ENCODE assay signal across 19 mouse cellular contexts in the genomic region with DNA sequence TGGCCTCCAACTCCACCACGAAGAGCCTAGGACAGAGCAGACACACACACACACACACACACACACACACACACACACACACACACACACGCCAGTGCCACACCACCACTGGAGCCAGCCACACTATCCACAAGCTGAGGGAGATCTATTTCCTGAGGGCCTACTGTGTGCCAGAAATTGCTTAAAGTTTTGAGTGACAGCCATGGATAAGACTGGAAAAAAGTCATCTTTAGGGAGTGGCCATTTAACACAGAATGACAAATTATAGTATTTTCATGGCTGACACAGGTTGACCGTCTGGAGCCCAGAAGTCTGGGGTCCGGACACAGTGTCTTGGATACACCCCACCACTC. TPM values are rescaled to one million over a fixed set of nuclear protein-coding genes. Genes with fewer than 3 reads are reported as not detected.
DNase-seq lines count a peak whose midpoint lies in the region; ATAC-seq and TF ChIP-seq lines count a peak whose summit lies in the region.
"Had no signal": no experiment of that assay in that cellular context is flagged by ENCODE, and none has a peak within 500 bp of the region (broad histone marks: within the 10 kb centered on the region; RNA-seq: fewer than 3 reads in every experiment).

No protein-coding gene starts in this region.

- DNase-seq in hindbrain, embryonic 10.5 days (ENCODE audit: low spot score), result no peak
- DNase-seq in hindbrain, embryonic 11.5 days (ENCODE audit: low spot score), result no peak
- DNase-seq in CH12.LX (ENCODE audit: extremely low read depth), result no peak
- no peak for DNase-seq in gastrocnemius, postnatal 4 days (ENCODE audit: low spot score in 2 of 2)
- no peak for DNase-seq in adrenal gland, postnatal 36 days
- DNase-seq: cerebellum, adult 8-10 months; layer of hippocampus, postnatal 36 days; lung, adult 18-20 months; spleen, adult 18-20 months had no signal

- 0 out of 2 replicates have a peak overlapping the region, but pooled peaks have one; percentile 13 for H3K27ac ChIP-seq in hindbrain, embryonic 10.5 days
- no peak overlapping the region for H3K27ac ChIP-seq in hindbrain, embryonic 11.5 days (ENCODE audit: low read depth, low read length)
- no peak overlapping the region for H3K27ac ChIP-seq in CH12.LX (ENCODE audit: insufficient read depth, low read depth)
- peak overlapping the region; percentile 69; the same call in 1 of the 2 replicates for H3K27ac ChIP-seq in embryonic facial prominence, embryonic 12.5 days
- peak overlapping the region; percentile 70; the same call in 1 of the 2 replicates for H3K27ac ChIP-seq in limb, embryonic 13.5 days
- H3K27ac ChIP-seq: forebrain, embryonic 15.5 days; hindbrain, embryonic 14.5 days; macrophage; neural tube, embryonic 12.5 days had no signal

- no peaks in the 10 kb centered on the region for H3K9me3 ChIP-seq in hindbrain, embryonic 10.5 days
- no peaks in the 10 kb centered on the region for H3K9me3 ChIP-seq in hindbrain, embryonic 11.5 days (ENCODE audit: control insufficient read depth, low read length)
- no peaks in the 10 kb centered on the region for H3K9me3 ChIP-seq in CH12.LX (replicated peaks; ENCODE audit: low read length)
- H3K9me3 ChIP-seq in embryonic facial prominence, embryonic 12.5 days, result no peaks in the 10 kb centered on the region
- H3K9me3 ChIP-seq in limb, embryonic 13.5 days, result no peaks in the 10 kb centered on the region
- H3K9me3 ChIP-seq: embryonic facial prominence, embryonic 13.5 days; forebrain, embryonic 15.5 days; neural tube, embryonic 12.5 days had no signal

- no peaks in the 10 kb centered on the region for H3K79me2 ChIP-seq in CH12.LX (replicated peaks; ENCODE audit: control insufficient read depth, extremely low read depth, insufficient read depth, poor library complexity, severe bottlenecking)

- H3K4me1 ChIP-seq in hindbrain, embryonic 10.5 days (replicated peaks), result peaks cover 81% of the 10 kb centered on the region
- H3K4me1 ChIP-seq in hindbrain, embryonic 11.5 days (replicated peaks; ENCODE audit: control insufficient read depth, insufficient read depth, low read length), result peaks cover 13% of the 10 kb centered on the region
- peaks cover 37 to 63% of the 10 kb centered on the region in 2 experiments for H3K4me1 ChIP-seq in CH12.LX (ENCODE audit: control insufficient read depth in 1 of 2, insufficient read depth in 2 of 2)
- H3K4me1 ChIP-seq in embryonic facial prominence, embryonic 12.5 days, result peaks cover 77% of the 10 kb centered on the region
- H3K4me1 ChIP-seq in limb, embryonic 13.5 days, result peaks cover 90% of the 10 kb centered on the region

- dilution Hi-C loops in CH12.LX (cut with MboI; ENCODE audit: extremely low pct_ligation_motif_present, extremely low pct_unique_long_range_greater_than_20kb, low sequenced_read_pairs), result no loop called here

- H3K27me3 ChIP-seq in hindbrain, embryonic 10.5 days (ENCODE audit: insufficient read depth, poor library complexity, severe bottlenecking), result no peaks in the 10 kb centered on the region
- H3K27me3 ChIP-seq in hindbrain, embryonic 11.5 days (ENCODE audit: control insufficient read depth, insufficient read depth, low read length), result no peaks in the 10 kb centered on the region
- no peaks in the 10 kb centered on the region for H3K27me3 ChIP-seq in CH12.LX (replicated peaks)
- no peaks in the 10 kb centered on the region for H3K27me3 ChIP-seq in embryonic facial prominence, embryonic 12.5 days
- no peaks in the 10 kb centered on the region for H3K27me3 ChIP-seq in limb, embryonic 13.5 days
- H3K27me3 ChIP-seq: embryonic facial prominence, embryonic 13.5 days; forebrain, embryonic 15.5 days; neural tube, embryonic 12.5 days had no signal

- no peak overlapping the region for H3K4me2 ChIP-seq in hindbrain, embryonic 11.5 days (replicated peaks; ENCODE audit: low read depth, low read length)
- H3K4me2 ChIP-seq in CH12.LX (ENCODE audit: insufficient read depth, low read depth, poor library complexity, severe bottlenecking), result no peak overlapping the region
- H3K4me2 ChIP-seq in embryonic facial prominence, embryonic 12.5 days (replicated peaks), result no peak overlapping the region
- no peak overlapping the region for H3K4me2 ChIP-seq in limb, embryonic 13.5 days (replicated peaks)
- H3K4me2 ChIP-seq: forebrain, embryonic 15.5 days; heart, embryonic 11.5 days; hindbrain, embryonic 14.5 days; liver, embryonic 11.5 days; midbrain, embryonic 11.5 days; neural tube, embryonic 12.5 days had no signal

- no peak for TF ChIP-seq CTCF in CH12.LX (conservative IDR thresholded peaks at IDR 0.05 in 1 of 2, IDR thresholded peaks at IDR 0.05 in 1 of 2; ENCODE audit: low read depth in 2 of 2, low read length in 2 of 2)

- WGBS in hindbrain, embryonic 10.5 days, result 77% methylated on average over 4 of the region's 4 CpGs
- 77% methylated on average over 4 of the region's 4 CpGs for WGBS in hindbrain, embryonic 11.5 days
- WGBS in embryonic facial prominence, embryonic 12.5 days, result 62% methylated on average over 4 of the region's 4 CpGs
- WGBS in limb, embryonic 13.5 days, result 83% methylated on average over 4 of the region's 4 CpGs

- TF ChIP-seq EP300 in CH12.LX (IDR thresholded peaks at IDR 0.05; ENCODE audit: low read length), result no peak

- in situ Hi-C loops in CH12.LX (cut with MboI; ENCODE audit: low pct_ligation_motif_present, low pct_unique_long_range_greater_than_20kb, low sequenced_read_pairs), result no loop called here

- no peak for ATAC-seq in hindbrain, embryonic 11.5 days (ENCODE audit: low FRiP score)
- ATAC-seq in embryonic facial prominence, embryonic 12.5 days (ENCODE audit: insufficient number of reproducible peaks, insufficient read depth, low FRiP score, low TSS enrichment), result no peak; the same call in 1 of the 2 replicates
- no peak for ATAC-seq in limb, embryonic 13.5 days (ENCODE audit: low FRiP score, low read depth)
- ATAC-seq: forebrain, embryonic 15.5 days had no signal

- no peak for TF ChIP-seq RAD21 in CH12.LX (IDR thresholded peaks at IDR 0.05; ENCODE audit: low read depth, low read length)

- H3K36me3 ChIP-seq in hindbrain, embryonic 10.5 days, result 0 out of 2 replicates have a peak, but pooled peaks cover 4% of the 10 kb centered on the region
- H3K36me3 ChIP-seq in hindbrain, embryonic 11.5 days (ENCODE audit: control insufficient read depth, insufficient read depth, low read length), result no peaks in the 10 kb centered on the region
- H3K36me3 ChIP-seq in CH12.LX (replicated peaks in 1 of 2; ENCODE audit: control insufficient read depth in 1 of 2, insufficient read depth in 1 of 2, low read length in 1 of 2), result no peaks in the 10 kb centered on the region
- no peaks in the 10 kb centered on the region for H3K36me3 ChIP-seq in embryonic facial prominence, embryonic 12.5 days
- H3K36me3 ChIP-seq in limb, embryonic 13.5 days, result 0 out of 2 replicates have a peak, but pooled peaks cover 5% of the 10 kb centered on the region
- H3K36me3 ChIP-seq: embryonic facial prominence, embryonic 13.5 days; forebrain, embryonic 15.5 days; neural tube, embryonic 12.5 days had no signal

- no peak overlapping the region for H3K9ac ChIP-seq in hindbrain, embryonic 11.5 days (ENCODE audit: low read depth, low read length)
- H3K9ac ChIP-seq in CH12.LX (ENCODE audit: insufficient read depth, low read depth), result no peak overlapping the region
- H3K9ac ChIP-seq in embryonic facial prominence, embryonic 12.5 days, result no peak overlapping the region
- H3K9ac ChIP-seq in limb, embryonic 13.5 days, result no peak overlapping the region
- H3K9ac ChIP-seq: embryonic facial prominence, embryonic 13.5 days; forebrain, embryonic 15.5 days; hindbrain, embryonic 14.5 days; neural tube, embryonic 12.5 days had no signal

- TF ChIP-seq POLR2A in CH12.LX (IDR thresholded peaks at IDR 0.05; ENCODE audit: low read depth, low read length), result no peak

- H3K4me3 ChIP-seq in hindbrain, embryonic 10.5 days, result no peak overlapping the region
- no peak overlapping the region for H3K4me3 ChIP-seq in hindbrain, embryonic 11.5 days (ENCODE audit: low read depth, low read length)
- H3K4me3 ChIP-seq in CH12.LX (replicated peaks in 1 of 3; ENCODE audit: low read depth in 2 of 3, low read length in 2 of 3, poor library complexity in 1 of 3), result no peak overlapping the region
- H3K4me3 ChIP-seq in embryonic facial prominence, embryonic 12.5 days, result no peak overlapping the region
- no peak overlapping the region for H3K4me3 ChIP-seq in limb, embryonic 13.5 days
- H3K4me3 ChIP-seq: embryonic facial prominence, embryonic 13.5 days; forebrain, embryonic 15.5 days; neural tube, embryonic 12.5 days had no signal

TF ChIP-seq in CH12.LX, 34 proteins besides CTCF, POLR2A, EP300 and RAD21:
- peak; percentile 50; the same call in 1 of the 2 replicates for TF ChIP-seq ZKSCAN1 (IDR thresholded peaks at IDR 0.05; ENCODE audit: borderline replicate concordance, low read depth, low read length)
- no peak for TF ChIP-seq ETS1 (conservative IDR thresholded peaks at IDR 0.05; ENCODE audit: low read depth, low read length)

RNA-seq across cellular contexts. Expression of gene Smad3, which starts 55.9 kb away (rescaled TPM):
- polyA plus RNA-seq in hindbrain, embryonic 10.5 days (2016; fragmentation: Nextera tagmentation; extraction: Ambion mirVana), result 24.2 TPM in 2 replicates
- polyA plus RNA-seq in hindbrain, embryonic 11.5 days (2014; fragmentation: Nextera tagmentation; extraction: Ambion mirVana), result 13.9 and 16.0 TPM in 2 replicates
- total RNA-seq in CH12.LX (2012; rRNA removed), result 0.50 and 0.81 TPM in 2 replicates
- 0.43 and 1.5 TPM in 2 replicates for total RNA-seq in CH12.LX (2014; rRNA removed)
- 0.90 and 1.2 TPM in 2 replicates for polyA plus RNA-seq in CH12.LX (2012; ENCODE audit: insufficient read length, low read depth)
- 37.4 and 38.6 TPM in 2 replicates for polyA plus RNA-seq in embryonic facial prominence, embryonic 12.5 days (2016; fragmentation: Nextera tagmentation; extraction: Ambion mirVana)
- polyA plus RNA-seq in limb, embryonic 13.5 days (2015; fragmentation: Nextera tagmentation; extraction: Ambion mirVana), result 33.8 and 34.8 TPM in 2 replicates
- total RNA-seq in gastrocnemius, postnatal 4 days (2021), result 10 to 100 TPM; 42.9 to 44.6 TPM
- total RNA-seq in adrenal gland, postnatal 36 days (2021), result 10 to 100 TPM; 28.6 to 48.3 TPM

Comparison
In these comparisons a context has a peak if more than half of its experiments do, and no peak if none do; other contexts are left out.
1. H3K27ac ChIP-seq: peak in hindbrain, embryonic 10.5 days (single experiment), embryonic facial prominence, embryonic 12.5 days (single experiment) and limb, embryonic 13.5 days (single experiment); none in hindbrain, embryonic 11.5 days (single experiment) and CH12.LX (single experiment).